Mouse (Mus musculus): Measurements from ENCODE around the gene Wapl.

DNA sequence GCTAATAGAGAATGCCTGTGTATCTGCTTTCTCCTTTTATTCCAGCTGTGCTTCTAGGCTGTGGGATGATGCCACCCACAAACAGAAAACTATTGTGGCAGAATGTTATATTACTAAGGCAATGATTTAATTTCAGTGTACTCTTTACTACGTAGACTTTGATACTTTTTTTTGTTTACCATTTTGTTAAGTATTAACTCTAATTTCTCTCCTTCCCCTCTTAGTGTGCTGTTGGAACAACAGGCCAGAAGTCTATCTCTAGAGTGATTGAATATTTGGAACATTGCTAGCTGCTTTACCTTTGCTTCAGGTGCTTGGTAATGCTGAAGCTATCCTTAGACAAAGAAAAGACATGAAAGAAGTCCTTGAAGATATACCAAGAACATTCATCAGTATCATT is 71.7 kb downstream of the Wapl start:
- TF ChIP-seq POLR2A (IDR thresholded peaks at IDR 0.05; ENCODE audit: low read depth, low read length), result no peak
- no peak for TF ChIP-seq CTCF (IDR thresholded peaks at IDR 0.05; ENCODE audit: extremely low read depth, insufficient read depth, insufficient read length, insufficient replicate concordance)

Data from spleen, adult 2 months (tissue).